Mouse (Mus musculus) bone marrow macrophage, adult 2 months (primary cell): ENCODE data around the gene Lyz2. TPM values are rescaled to one million over a fixed set of nuclear protein-coding genes. Genes with fewer than 3 reads are reported as not detected.

ENCODE experiments used
- H3K27ac ChIP-seq: 2 replicates; pipeline ENCODE4 v1.5.1; 2012; ENCODE audit warnings: low read depth, low read length; ENCODE audit not compliant: insufficient read depth
- H3K4me1 ChIP-seq: 2 replicates; pipeline ENCODE4 v1.6.1; 2012; ENCODE audit warnings: low read length; ENCODE audit not compliant: control insufficient read depth, insufficient read depth
- H3K4me3 ChIP-seq: 2 replicates; pipeline ENCODE4 v1.5.1; 2012; ENCODE audit warnings: mild to moderate bottlenecking, low read length, moderate library complexity; ENCODE audit not compliant: insufficient read depth
- CTCF ChIP-seq: IDR thresholded peaks from 2 replicates; pipeline ENCODE4 v1.5.1; 2012; ENCODE audit warnings: low read depth, mild to moderate bottlenecking, low read length, moderate library complexity
- POLR2A ChIP-seq: IDR thresholded peaks from 2 replicates; pipeline ENCODE4 v1.6.1; 2012; ENCODE audit warnings: mild to moderate bottlenecking, low read depth, low read length, borderline replicate concordance
- polyA plus RNA-seq: library from polyadenylated mRNA; stranded (reverse); fragments of >200 nt; gene quantifications from 2 replicates; pipeline ENCODE4 v1.2.4, GENCODE M21; 2012; ENCODE audit not compliant: missing spikeins, insufficient read depth, insufficient read length

The Lyz2 gene
- 36,853 and 37,625 TPM in 2 replicates for polyA plus RNA-seq

- TF ChIP-seq CTCF: no peak
- TF ChIP-seq POLR2A: peak; percentile 74; the same call in 1 of the 2 replicates
- H3K4me3 ChIP-seq: peak within 1 kb of the TSS; percentile 70
- peak within 1 kb of the TSS; percentile 94 for H3K27ac ChIP-seq
- H3K4me1 ChIP-seq: peaks cover 34% of the 10 kb centered on the region
Observed at GRCm38 (mm10) chr10:117282049-117282448, at the start of gene Lyz2. Gene Lyz2 (minus strand): TSS chr10:117282321.

- no peak for TF ChIP-seq CTCF
- no peak for TF ChIP-seq POLR2A
- Histone ChIP-seq H3K27ac (peak overlapping the region; percentile 8; the same call in 1 of the 2 replicates), H3K4me3 (no peak overlapping the region), H3K4me1 (peaks cover 26% of the 10 kb centered on the region)
Observed at GRCm38 (mm10) chr10:117330521-117330920, 48.4 kb upstream of the Lyz2 start.

GRCm38 (mm10) chr10:117323782-117324181 is 41.7 kb upstream of the Lyz2 start:
- TF ChIP-seq POLR2A (no peak), CTCF (no peak)
- Histone ChIP-seq H3K4me1 (peaks cover 47% of the 10 kb centered on the region), H3K27ac (peak overlapping the region; percentile 78), H3K4me3 (no peak overlapping the region)

- TF ChIP-seq CTCF: no peak
- TF ChIP-seq POLR2A: no peak
- Histone ChIP-seq H3K4me3 (no peak overlapping the region), H3K27ac (peak overlapping the region; percentile 29), H3K4me1 (peaks cover 44% of the 10 kb centered on the region)
Observed at GRCm38 (mm10) chr10:117322630-117323029, 40.5 kb upstream of the Lyz2 start.

- H3K4me3 ChIP-seq: no peak overlapping the region
- peaks cover 44% of the 10 kb centered on the region for H3K4me1 ChIP-seq
- TF ChIP-seq POLR2A: no peak
- H3K27ac ChIP-seq: peak overlapping the region; percentile 22
Observed at GRCm38 (mm10) chr10:117320571-117320981, 38.5 kb upstream of the Lyz2 start.

- Histone ChIP-seq H3K4me3 (no peak overlapping the region), H3K4me1 (peaks cover 20% of the 10 kb centered on the region), H3K27ac (no peak overlapping the region)
- TF ChIP-seq POLR2A (no peak), CTCF (no peak)
Observed at GRCm38 (mm10) chr10:117316391-117316790, 34.3 kb upstream of the Lyz2 start.

- no peak for TF ChIP-seq POLR2A
- TF ChIP-seq CTCF: no peak
- peaks cover 4% of the 10 kb centered on the region for H3K4me1 ChIP-seq
Observed at GRCm38 (mm10) chr10:117313133-117313532, 31.0 kb upstream of the Lyz2 start.

GRCm38 (mm10) chr10:117312168-117312567 is 30.0 kb upstream of the Lyz2 start:
- no peak overlapping the region for H3K4me3 ChIP-seq
- TF ChIP-seq POLR2A (no peak), CTCF (no peak)
- H3K4me1 ChIP-seq: peaks cover 4% of the 10 kb centered on the region
- no peak overlapping the region for H3K27ac ChIP-seq

More at GRCm38 (mm10) chr10:117313133-117313532, 31.0 kb upstream of the Lyz2 start:
- Histone ChIP-seq H3K27ac (no peak overlapping the region), H3K4me3 (no peak overlapping the region)

GRCm38 (mm10) chr10:117304371-117304770 is 22.2 kb upstream of the Lyz2 start:
- peak overlapping the region; percentile 100 for H3K27ac ChIP-seq

GRCm38 (mm10) chr10:117301688-117302087 is 19.6 kb upstream of the Lyz2 start:
- TF ChIP-seq CTCF (no peak), POLR2A (no peak)

More at GRCm38 (mm10) chr10:117304371-117304770, 22.2 kb upstream of the Lyz2 start:
- TF ChIP-seq POLR2A (no peak), CTCF (no peak)
- Histone ChIP-seq H3K4me3 (no peak overlapping the region), H3K4me1 (peaks cover 55% of the 10 kb centered on the region)

More at GRCm38 (mm10) chr10:117301688-117302087, 19.6 kb upstream of the Lyz2 start:
- Histone ChIP-seq H3K4me3 (no peak overlapping the region), H3K4me1 (peaks cover 74% of the 10 kb centered on the region), H3K27ac (peak overlapping the region; percentile 100)
